Mouse (Mus musculus) spleen, adult 2 months (tissue): ENCODE results near the gene Cntd1. TPM values are rescaled to one million over a fixed set of nuclear protein-coding genes. Genes with fewer than 3 reads are reported as not detected.

Source experiments
- DNase-seq, 2 experiments: peaks; one replicate each; pipeline versions ENCODE4 v3.0.0 to v3.0.0-alpha.2; 2012 to 2021; ENCODE audit warnings: low spot score in 2 of 2, low read depth in 1 of 2
- H3K27ac ChIP-seq: fragments of 200-500 bp; 2 replicates; pipeline ENCODE4 v1.5.1; 2012; ENCODE audit warnings: low read length, inconsistent platforms; ENCODE audit not compliant: insufficient read depth
- H3K27me3 ChIP-seq: fragments of 200-500 bp; 2 replicates; pipeline ENCODE4 v1.6.1; 2012; ENCODE audit warnings: mild to moderate bottlenecking, moderate library complexity, low read length, inconsistent platforms; ENCODE audit not compliant: control insufficient read depth, insufficient read depth
- H3K36me3 ChIP-seq: fragments of 200-500 bp; 2 replicates; pipeline ENCODE4 v1.6.1; 2012; ENCODE audit warnings: mild to moderate bottlenecking, low read length, inconsistent platforms; ENCODE audit not compliant: control insufficient read depth, insufficient read depth
- H3K4me1 ChIP-seq: fragments of 200-500 bp; 2 replicates; pipeline ENCODE4 v1.6.1; 2011; ENCODE audit warnings: inconsistent platforms; ENCODE audit not compliant: control insufficient read depth, insufficient read depth, insufficient read length
- H3K4me3 ChIP-seq: fragments of 200-500 bp; 2 replicates; pipeline ENCODE4 v1.5.1; 2011; ENCODE audit warnings: mild to moderate bottlenecking, inconsistent platforms; ENCODE audit not compliant: insufficient read depth, insufficient read length; ENCODE audit errors: extremely low read depth
- CTCF ChIP-seq: fragments of 200-500 bp; IDR thresholded peaks from 2 replicates; pipeline ENCODE4 v1.5.1; 2011; ENCODE audit warnings: mild to moderate bottlenecking, inconsistent platforms; ENCODE audit not compliant: insufficient read depth, insufficient read length, insufficient replicate concordance; ENCODE audit errors: extremely low read depth
- POLR2A ChIP-seq: fragments of 200-500 bp; IDR thresholded peaks from 2 replicates; pipeline ENCODE4 v1.6.1; 2011; ENCODE audit warnings: low read depth, low read length, inconsistent platforms
- WGBS: fragments of 180-500 bp; shearing (Covaris S2); methylation state at CpG from one replicate; pipeline ENCODE4 v1.1.7; 2018; 5-methylcytosine and 5-hydroxymethylcytosine counted together
- polyA plus RNA-seq: library from polyadenylated mRNA; depleted of rRNA; stranded (reverse); fragments of >200 nt; gene quantifications from 2 replicates; pipeline ENCODE4 v1.2.3, GENCODE M21; 2012

Gene Cntd1
- polyA plus RNA-seq, 1 experiment, result 0.19 TPM

DNA sequence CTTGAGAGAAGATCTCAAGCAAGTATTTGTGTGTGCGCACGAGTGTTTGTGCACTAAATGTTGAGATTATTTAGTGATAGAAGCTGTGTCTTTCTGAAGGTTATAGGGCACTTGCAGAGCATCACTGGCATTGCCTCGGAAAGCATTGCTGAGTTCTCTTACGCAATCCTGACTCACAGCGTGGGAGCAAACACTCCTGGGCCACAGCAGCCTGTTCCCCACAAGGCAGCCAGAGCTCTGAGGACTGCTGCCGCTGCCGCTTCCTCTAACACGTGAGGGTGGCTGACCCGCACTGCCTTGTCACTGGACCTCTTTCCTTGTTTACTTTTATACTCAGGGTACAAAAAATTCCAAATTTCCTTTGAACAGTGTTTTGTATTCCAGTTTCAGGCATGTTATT lies 8.5 kb downstream of the Cntd1 start:
- H3K27ac ChIP-seq, result no peak overlapping the region
- 82% methylated on average over 9 of the region's 9 CpGs for WGBS
- peaks cover 25% of the 10 kb centered on the region for H3K36me3 ChIP-seq
- H3K4me3 ChIP-seq, result no peak overlapping the region
- H3K27me3 ChIP-seq, result no peaks in the 10 kb centered on the region
- no peak for TF ChIP-seq CTCF
- no peaks in the 10 kb centered on the region for H3K4me1 ChIP-seq
- no peak for DNase-seq

DNA sequence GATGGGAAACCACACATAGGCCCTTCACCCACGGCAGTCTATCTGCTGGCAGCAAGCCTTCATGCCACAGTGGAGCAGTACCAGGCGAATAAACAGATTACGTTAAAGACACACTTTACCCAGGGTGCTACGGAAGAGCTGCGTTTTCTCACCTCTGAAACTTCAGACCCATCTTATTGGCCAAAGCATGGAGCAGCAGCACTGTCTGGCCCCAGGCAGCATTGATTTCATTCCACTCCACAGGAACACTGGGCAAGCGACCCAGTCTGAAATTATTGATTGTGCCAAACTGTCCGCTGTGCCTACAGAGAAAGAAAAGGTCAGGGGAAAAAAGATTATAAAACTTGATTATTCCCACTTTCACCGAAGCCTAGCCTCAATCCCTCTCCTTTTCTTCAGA lies 12.4 kb downstream of the Cntd1 start:
- Histone ChIP-seq H3K4me1 (no peaks in the 10 kb centered on the region), H3K27ac (no peak overlapping the region; the same call in 1 of the 2 replicates), H3K4me3 (no peak overlapping the region), H3K27me3 (no peaks in the 10 kb centered on the region), H3K36me3 (peaks cover 40% of the 10 kb centered on the region)
- WGBS, result 93% methylated on average over 8 of the region's 8 CpGs
- no peak for DNase-seq
- TF ChIP-seq CTCF (no peak), POLR2A (no peak)

DNA sequence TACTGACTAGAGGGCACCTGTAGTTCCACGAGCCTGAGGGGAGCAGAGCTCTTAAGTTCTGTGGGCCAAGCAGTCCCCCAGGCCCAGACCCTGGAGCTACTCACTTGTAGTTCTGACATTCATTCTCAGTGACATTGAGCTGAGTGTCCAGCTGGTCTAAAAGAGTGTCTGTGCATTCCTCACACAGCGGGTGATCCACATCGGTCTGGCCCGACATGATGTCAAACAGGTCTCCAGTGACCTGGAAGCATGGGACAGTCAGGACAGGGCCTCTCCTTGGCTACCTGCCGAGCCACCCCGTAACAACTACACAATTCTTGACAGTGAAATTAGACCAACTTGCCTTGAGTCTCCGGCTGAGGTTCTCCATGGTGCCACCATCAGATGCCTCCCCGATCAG lies 16.4 kb downstream of the Cntd1 start:
- peaks cover 1% of the 10 kb centered on the region; the same call in 1 of the 2 replicates for H3K4me1 ChIP-seq

DNA sequence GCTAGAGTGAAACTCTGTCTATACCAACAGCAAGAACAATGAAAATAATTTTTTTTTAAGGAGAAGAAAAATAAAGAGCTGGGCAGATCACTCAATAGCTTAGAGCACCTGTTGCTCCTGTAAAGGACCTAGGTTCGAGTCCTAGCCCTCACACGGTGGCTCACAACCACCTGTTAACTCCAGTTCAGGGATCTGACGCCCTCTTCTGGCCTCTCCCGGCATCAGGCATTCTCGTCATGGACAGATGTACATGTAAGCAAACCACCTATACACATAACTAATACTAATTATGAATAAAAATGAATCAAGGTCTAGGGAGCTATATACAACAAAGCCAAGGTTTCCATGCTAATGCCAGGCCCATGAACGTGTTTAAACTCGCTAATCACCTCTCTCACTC lies 22.1 kb downstream of the Cntd1 start:
- peak overlapping the region; percentile 20; the same call in 1 of the 2 replicates for H3K4me3 ChIP-seq
- H3K4me1 ChIP-seq, result peaks cover 9% of the 10 kb centered on the region; the same call in 1 of the 2 replicates
- no peaks in the 10 kb centered on the region for H3K27me3 ChIP-seq
- TF ChIP-seq CTCF (no peak), POLR2A (no peak)
- H3K27ac ChIP-seq, result no peak overlapping the region
- no peak for DNase-seq
- WGBS, result 60% methylated on average over 7 of the region's 7 CpGs
- peaks cover 9% of the 10 kb centered on the region for H3K36me3 ChIP-seq

More for the DNA sequence above, 16.4 kb downstream of the Cntd1 start:
- Histone ChIP-seq H3K4me3 (no peak overlapping the region), H3K27me3 (no peaks in the 10 kb centered on the region), H3K36me3 (peaks cover 35% of the 10 kb centered on the region), H3K27ac (no peak overlapping the region)
- TF ChIP-seq POLR2A (no peak), CTCF (no peak)
- no peak for DNase-seq
- WGBS, result 98% methylated on average over 8 of the region's 8 CpGs

DNA sequence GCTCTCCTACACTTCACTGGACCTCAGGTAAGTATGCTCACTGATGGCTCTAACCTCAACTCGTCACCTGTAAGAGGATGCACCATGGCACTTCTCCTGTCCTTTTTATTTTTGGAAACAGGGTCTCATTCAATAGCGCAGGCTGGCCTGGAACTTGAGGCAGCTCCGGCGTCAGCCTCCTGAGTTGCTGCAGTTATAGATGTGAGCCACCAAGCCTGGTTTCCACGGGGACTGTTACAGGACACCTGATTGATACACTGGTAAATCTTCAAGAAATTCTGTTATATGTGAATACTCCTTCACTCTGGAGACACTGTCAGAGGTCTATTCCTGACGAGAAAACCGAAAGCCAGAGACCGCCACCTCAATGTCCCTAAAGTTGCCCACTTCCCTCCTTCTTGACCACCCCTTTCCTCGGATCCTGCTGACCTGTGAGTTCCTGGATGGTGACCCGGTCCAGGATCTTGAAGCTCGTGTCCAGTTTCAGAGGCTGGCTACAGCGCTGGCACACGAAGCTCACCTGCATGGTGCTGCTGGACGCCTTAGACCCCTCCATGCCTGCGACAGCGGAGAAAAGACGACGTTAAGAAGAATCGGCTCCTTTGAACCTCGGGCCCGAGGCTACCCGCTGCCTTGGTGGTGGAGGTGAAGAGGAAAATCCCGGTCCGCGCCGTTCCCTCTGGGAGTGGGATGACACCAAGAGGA lies 22.6 kb downstream of the Cntd1 start:
- Histone ChIP-seq H3K36me3 (peaks cover 8% of the 10 kb centered on the region; the same call in 1 of the 2 replicates), H3K4me1 (peaks cover 9% of the 10 kb centered on the region; the same call in 1 of the 2 replicates), H3K27ac (peak overlapping the region; percentile 30; the same call in 1 of the 2 replicates), H3K27me3 (no peaks in the 10 kb centered on the region), H3K4me3 (peak overlapping the region; percentile 81)
- TF ChIP-seq CTCF (no peak), POLR2A (no peak)
- WGBS, result 9% methylated on average over 26 of the region's 26 CpGs
- no peak for DNase-seq

DNA sequence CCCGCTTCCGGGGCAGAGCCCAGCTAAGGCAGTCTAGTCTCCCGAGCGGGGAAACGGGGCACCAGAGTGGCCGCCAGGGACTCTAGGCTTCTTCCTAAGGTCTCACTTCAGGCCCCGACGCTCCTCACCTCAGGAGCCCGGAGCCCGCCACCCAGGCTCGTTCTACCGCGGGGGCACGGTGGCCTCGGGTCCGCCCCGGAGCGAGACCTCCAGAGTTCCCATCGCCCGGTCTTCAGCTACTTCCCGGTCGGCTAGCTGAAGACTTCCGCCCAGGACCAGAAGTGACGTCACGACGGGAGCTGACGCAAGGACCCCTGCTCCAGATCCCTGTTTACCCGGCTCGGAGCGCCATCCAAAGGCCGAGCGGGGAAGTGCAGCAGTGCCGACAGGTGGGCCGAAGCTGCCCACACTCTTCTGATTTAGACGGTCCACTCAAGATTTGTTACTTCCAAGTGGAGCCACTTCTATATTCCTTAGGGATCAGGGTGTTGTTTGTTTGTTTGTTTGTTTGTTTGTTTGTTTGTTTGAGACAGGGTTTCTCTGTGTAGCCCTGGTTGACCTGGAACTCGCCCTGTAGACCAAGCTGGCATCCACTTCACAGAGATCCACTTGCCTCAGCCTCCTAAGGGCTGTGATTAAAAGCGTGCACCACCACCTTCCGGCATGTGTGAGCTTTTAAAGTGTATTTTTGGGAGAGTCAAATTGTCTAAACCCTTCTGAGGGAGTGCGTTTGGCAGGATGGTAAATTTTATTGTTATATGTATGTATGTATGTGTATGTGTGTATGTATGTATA lies 23.4 kb downstream of the Cntd1 start, which contains the start of gene Becn1:
Gene Becn1 (minus strand): TSS at position 283 of the 795 bp plus-strand sequence.
- DNase-seq, result peak; percentile 78 to 89
- TF ChIP-seq CTCF, result peak; percentile 77
- peak; percentile 40 for TF ChIP-seq POLR2A
- 9% methylated on average over 39 of the region's 39 CpGs for WGBS
- no peaks in the 10 kb centered on the region for H3K27me3 ChIP-seq
- peaks cover 9% of the 10 kb centered on the region; the same call in 1 of the 2 replicates for H3K4me1 ChIP-seq
- H3K27ac ChIP-seq, result peak within 1 kb of the TSS; percentile 30; the same call in 1 of the 2 replicates
- H3K36me3 ChIP-seq, result peaks cover 8% of the 10 kb centered on the region; the same call in 1 of the 2 replicates
- peak within 1 kb of the TSS; percentile 81 for H3K4me3 ChIP-seq

DNA sequence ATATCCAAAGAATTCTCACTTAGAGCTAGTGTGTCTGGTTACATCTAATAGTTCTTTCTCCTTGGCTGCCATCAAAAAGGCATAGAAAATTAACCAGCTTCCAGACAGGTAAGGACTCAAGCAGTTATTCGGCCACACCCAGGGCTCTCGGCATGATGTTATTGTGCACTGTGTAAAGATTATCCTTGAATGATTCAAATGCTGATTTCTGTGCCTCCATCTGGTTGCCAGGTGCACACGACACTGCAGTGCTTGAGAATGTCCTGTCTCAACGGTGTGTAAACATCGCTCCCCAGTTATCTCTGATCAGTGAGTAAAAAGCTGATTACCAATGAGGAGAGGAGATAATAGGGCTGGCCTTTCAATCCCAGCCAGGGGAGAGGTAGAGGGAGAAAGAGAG lies 28.9 kb downstream of the Cntd1 start:
- 59% methylated on average over 5 of the region's 5 CpGs for WGBS

More for the DNA sequence above, 28.9 kb downstream of the Cntd1 start:
- Histone ChIP-seq H3K27ac (no peak overlapping the region), H3K4me1 (no peaks in the 10 kb centered on the region), H3K4me3 (no peak overlapping the region), H3K36me3 (no peaks in the 10 kb centered on the region), H3K27me3 (no peaks in the 10 kb centered on the region)
- no peak for DNase-seq
- TF ChIP-seq POLR2A, result no peak
- TF ChIP-seq CTCF, result no peak
